Mouse (Mus musculus) hindbrain, postnatal 0 days (tissue): ENCODE measurements around the gene Stat5b. TPM values are rescaled to one million over a fixed set of nuclear protein-coding genes. Genes with fewer than 3 reads are reported as not detected.
"Not testable (repeated sequence)": the region's sequence is repeated elsewhere in the genome, so short reads cannot be mapped to it uniquely, and the experiment has no call there.

ENCODE experiments used
- ATAC-seq: fragments of 200-750 bp; cut with Nextera tagmentation; 2 replicates; pipeline ENCODE4 v1.8.0; 2017; ENCODE audit warnings: mild to moderate bottlenecking, moderate TSS enrichment, moderate library complexity
- DNase-seq: peaks from one replicate; pipeline ENCODE4 v3.0.0-alpha.2; 2015; ENCODE audit warnings: low spot score
- H3K27ac ChIP-seq: fragments of 300-500 bp; sonication (generic); 2 replicates; pipeline ENCODE4 v1.5.1; 2014; ENCODE audit warnings: mild to moderate bottlenecking
- H3K27me3 ChIP-seq: fragments of 300-500 bp; sonication (generic); 2 replicates; pipeline ENCODE4 v1.6.1; 2014; ENCODE audit warnings: low read length, mixed read lengths; ENCODE audit not compliant: insufficient read depth
- H3K36me3 ChIP-seq: fragments of 300-500 bp; sonication (generic); 2 replicates; pipeline ENCODE4 v1.6.1; 2014; ENCODE audit warnings: low read length, mixed read lengths; ENCODE audit not compliant: insufficient read depth
- H3K4me1 ChIP-seq: fragments of 300-500 bp; sonication (generic); 2 replicates; pipeline ENCODE4 v1.6.1; 2014; ENCODE audit warnings: antibody characterized with exemption, low read length, mixed read lengths; ENCODE audit not compliant: insufficient read depth
- H3K4me2 ChIP-seq: fragments of 300-500 bp; sonication (generic); 2 replicates; pipeline ENCODE4 v1.6.1; 2014; ENCODE audit warnings: low read depth, mild to moderate bottlenecking, low read length, moderate library complexity, mixed read lengths
- H3K4me3 ChIP-seq: fragments of 300-500 bp; sonication (generic); 2 replicates; pipeline ENCODE4 v1.5.1; 2014; ENCODE audit warnings: low read length
- H3K9ac ChIP-seq: fragments of 300-500 bp; sonication (generic); replicated peaks from 2 replicates; pipeline ENCODE4 v1.6.1; 2014; ENCODE audit warnings: mild to moderate bottlenecking, low read length, moderate library complexity, mixed read lengths
- H3K9me3 ChIP-seq: fragments of 300-500 bp; sonication (generic); 2 replicates; pipeline ENCODE4 v1.6.1; 2016; ENCODE audit warnings: low read length, mixed read lengths
- CTCF ChIP-seq: IDR thresholded peaks from 2 replicates; pipeline ENCODE4 v1.5.1; 2016; ENCODE audit warnings: antibody characterized with exemption, control low read depth, low read depth
- WGBS: fragments of 180-500 bp; shearing (Covaris S2); extraction: QIAGEN DNeasy Blood & Tissue Kit; methylation state at CpG from one replicate; pipeline ENCODE4 v1.1.7; 2014; 5-methylcytosine and 5-hydroxymethylcytosine counted together
- polyA plus RNA-seq: library from polyadenylated mRNA; unstranded; fragments of >200 nt; fragmentation: Nextera tagmentation; extraction: Ambion mirVana; gene quantifications from 2 replicates; pipeline ENCODE4 v1.2.1, GENCODE M21; 2015
- total RNA-seq: library from RNA; depleted of rRNA; stranded (reverse); fragments of >200 nt; gene quantifications from 2 replicates; pipeline ENCODE4 v1.2.3, GENCODE M21; 2014

Gene Stat5b
- total and polyA plus RNA-seq, 2 experiments from 2014 or later = 12.8 to 25.0 TPM

DNA sequence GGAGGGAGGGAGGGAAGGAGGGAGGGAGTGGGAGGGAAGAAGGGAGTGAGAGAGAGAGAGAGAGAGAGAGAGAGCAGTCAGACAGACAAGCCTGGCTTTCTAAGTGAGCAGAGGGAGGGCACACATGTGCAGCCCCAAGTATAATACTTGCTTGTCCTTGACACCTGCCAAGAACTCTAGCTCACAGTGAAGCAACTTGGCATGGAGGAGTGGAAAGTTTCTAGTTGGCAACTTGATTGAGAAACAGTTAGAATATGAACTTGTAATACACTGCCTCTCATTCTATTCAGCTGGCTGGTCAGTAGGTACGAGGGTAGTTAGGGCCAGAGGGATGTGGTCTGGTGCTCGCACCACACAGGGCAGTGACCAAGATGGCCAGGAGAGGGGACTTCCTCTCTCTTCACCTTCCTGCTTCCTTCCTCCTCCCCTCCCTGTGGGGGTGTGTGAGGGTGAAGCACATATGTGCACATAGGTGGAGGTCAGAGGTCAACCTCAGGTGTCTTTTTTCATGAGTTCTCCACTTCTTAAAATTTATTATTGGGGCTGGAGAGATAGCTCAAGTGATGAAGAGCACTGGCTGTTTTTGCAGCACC, 59.0 kb downstream of the Stat5b start:
- WGBS = 81% methylated on average over 2 of the region's 2 CpGs
- no peaks in the 10 kb centered on the region for H3K9me3 ChIP-seq
- DNase-seq = peak; percentile 30
- ATAC-seq = no peak
- H3K9ac ChIP-seq = no peak overlapping the region
- H3K27ac ChIP-seq = no peak overlapping the region
- H3K4me2 ChIP-seq = no peak overlapping the region
- peaks cover 15% of the 10 kb centered on the region; the same call in 1 of the 2 replicates for H3K36me3 ChIP-seq
- TF ChIP-seq CTCF = no peak
- no peak overlapping the region for H3K4me3 ChIP-seq
- no peaks in the 10 kb centered on the region for H3K4me1 ChIP-seq
- no peaks in the 10 kb centered on the region for H3K27me3 ChIP-seq

DNA sequence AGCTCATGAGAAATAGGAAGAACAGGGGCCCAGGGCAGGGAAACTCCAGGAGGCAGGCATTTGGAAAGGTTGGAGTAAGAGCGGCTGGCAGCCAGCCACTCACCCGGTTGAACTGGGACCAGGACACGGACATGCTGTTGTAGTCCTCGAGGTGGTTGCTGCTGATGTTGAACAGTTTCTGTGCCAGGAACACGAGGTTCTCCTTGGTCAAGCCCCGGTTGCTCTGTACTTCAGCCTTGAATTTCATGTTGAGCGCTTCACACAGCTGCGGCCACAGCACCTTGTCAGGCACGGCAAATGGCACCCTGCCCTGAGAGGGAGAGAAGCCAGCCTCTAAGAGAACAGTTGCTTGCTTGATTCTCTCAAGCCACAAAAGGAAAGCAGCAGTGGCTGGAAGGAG, 59.9 kb downstream of the Stat5b start:
- H3K4me2 ChIP-seq, H3K27me3 ChIP-seq, H3K9ac ChIP-seq, H3K4me1 ChIP-seq, H3K9me3 ChIP-seq, H3K4me3 ChIP-seq: not testable (repeated sequence)
- Histone ChIP-seq H3K36me3 (peaks cover 15% of the 10 kb centered on the region; the same call in 1 of the 2 replicates), H3K27ac (0 out of 2 replicates have a peak overlapping the region, but pooled peaks have one; percentile 2)
- 54% methylated on average over 9 of the region's 9 CpGs for WGBS
- DNase-seq (peak; percentile 49), ATAC-seq (peak; percentile 53; the same call in 1 of the 2 replicates)

DNA sequence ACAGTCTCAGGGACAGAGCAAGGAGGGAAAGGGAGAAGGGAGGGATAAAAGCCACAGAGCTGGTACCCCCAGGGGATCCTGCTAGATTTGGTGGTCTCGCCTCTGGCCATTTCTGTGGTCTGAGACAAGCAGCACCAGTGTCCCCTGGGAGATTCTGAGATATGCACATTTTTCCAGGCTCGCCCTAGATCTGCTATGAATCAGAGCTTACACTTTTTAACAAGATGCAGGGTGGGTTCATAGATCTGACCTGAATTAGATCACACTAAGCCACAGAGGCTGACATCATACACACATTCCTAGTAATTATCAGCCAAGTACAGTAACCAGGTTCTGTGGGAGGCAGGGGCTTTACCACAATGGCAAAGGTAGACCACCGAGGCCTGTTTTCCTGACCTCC, 60.8 kb downstream of the Stat5b start:
- ATAC-seq = no peak
- no peaks in the 10 kb centered on the region for H3K27me3 ChIP-seq
- DNase-seq = no peak
- no peaks in the 10 kb centered on the region for H3K9me3 ChIP-seq
- no peak overlapping the region for H3K9ac ChIP-seq
- H3K27ac ChIP-seq = peak overlapping the region; percentile 15; the same call in 1 of the 2 replicates
- H3K4me1 ChIP-seq = no peaks in the 10 kb centered on the region
- no peak overlapping the region for H3K4me2 ChIP-seq
- WGBS = 87% methylated on average over 3 of the region's 3 CpGs
- no peak overlapping the region for H3K4me3 ChIP-seq
- TF ChIP-seq CTCF = no peak
- peaks cover 15% of the 10 kb centered on the region; the same call in 1 of the 2 replicates for H3K36me3 ChIP-seq

DNA sequence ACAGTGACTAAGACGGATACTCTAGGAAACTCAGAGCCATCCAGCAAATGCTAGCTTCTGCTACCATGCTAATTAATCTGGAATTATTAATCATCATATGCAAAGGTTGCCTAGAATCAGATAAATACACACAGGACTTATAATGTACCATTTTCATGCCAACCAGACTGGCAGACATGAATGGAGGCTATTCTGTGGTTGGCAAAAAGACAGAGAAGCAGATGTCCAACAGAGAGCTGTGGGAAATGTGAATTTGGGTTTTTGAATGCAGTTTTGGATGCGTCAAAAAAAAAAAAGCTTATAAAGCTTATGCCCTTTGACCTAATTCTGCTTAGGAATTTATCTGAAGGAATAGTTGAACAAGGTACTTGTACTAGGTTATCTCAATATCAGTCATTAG, 64.8 kb downstream of the Stat5b start:
- Histone ChIP-seq H3K27me3 (no peaks in the 10 kb centered on the region), H3K9ac (no peak overlapping the region), H3K4me1 (no peaks in the 10 kb centered on the region), H3K4me2 (no peak overlapping the region), H3K4me3 (no peak overlapping the region), H3K9me3 (no peaks in the 10 kb centered on the region), H3K27ac (no peak overlapping the region), H3K36me3 (peaks cover 25% of the 10 kb centered on the region; the same call in 1 of the 2 replicates)
- ATAC-seq (no peak), DNase-seq (peak; percentile 24)
- WGBS = 66% methylated on average over 2 of the region's 2 CpGs
- no peak for TF ChIP-seq CTCF

DNA sequence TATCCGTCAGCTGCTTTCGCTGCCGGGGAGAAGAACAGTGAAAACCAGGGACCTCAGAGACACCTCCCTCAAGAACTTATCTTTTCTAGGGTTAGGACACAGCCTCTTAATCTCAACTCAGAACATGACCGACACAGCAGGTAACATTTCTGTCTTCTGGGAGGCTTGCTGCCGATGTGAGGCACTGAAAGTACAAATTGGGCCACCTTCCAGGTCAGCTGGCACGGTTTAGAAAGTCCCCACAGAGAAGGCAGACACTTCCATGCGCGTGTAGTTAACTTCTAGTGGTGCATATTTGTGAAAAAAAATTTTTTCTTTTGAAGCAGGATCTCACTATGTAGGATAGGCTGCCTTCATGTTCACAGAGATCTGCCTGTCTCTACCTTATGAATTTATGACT, 66.2 kb downstream of the Stat5b start:
- ATAC-seq = no peak
- no peak for TF ChIP-seq CTCF
- 56% methylated on average over 8 of the region's 8 CpGs for WGBS
- Histone ChIP-seq H3K27ac (no peak overlapping the region), H3K36me3 (peaks cover 25% of the 10 kb centered on the region; the same call in 1 of the 2 replicates), H3K27me3 (no peaks in the 10 kb centered on the region), H3K9ac (no peak overlapping the region), H3K4me3 (no peak overlapping the region), H3K4me2 (no peak overlapping the region), H3K4me1 (no peaks in the 10 kb centered on the region), H3K9me3 (no peaks in the 10 kb centered on the region)
- no peak for DNase-seq

DNA sequence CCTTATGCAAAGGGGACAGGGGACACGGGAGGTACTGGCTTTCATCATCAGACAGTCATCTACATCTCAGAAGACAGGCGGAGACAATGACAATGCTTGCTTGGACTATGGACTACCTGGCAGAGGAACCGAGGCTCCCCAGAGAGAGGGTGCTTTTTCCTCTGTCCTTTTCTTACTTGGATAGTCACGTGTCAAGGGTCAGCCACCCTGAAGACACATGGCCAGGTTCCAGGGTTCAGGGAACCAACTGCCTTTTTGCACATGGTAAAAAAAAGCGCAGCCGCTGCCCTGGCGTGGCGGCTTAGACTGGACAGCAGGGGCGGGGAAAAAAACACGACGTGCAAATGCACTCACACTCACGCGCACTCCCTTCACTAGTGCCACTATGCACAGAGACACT, 68.0 kb downstream of the Stat5b start:
- Histone ChIP-seq H3K4me1 (no peaks in the 10 kb centered on the region), H3K4me2 (no peak overlapping the region), H3K9ac (no peak overlapping the region), H3K4me3 (no peak overlapping the region), H3K27me3 (no peaks in the 10 kb centered on the region), H3K9me3 (no peaks in the 10 kb centered on the region), H3K36me3 (peaks cover 17% of the 10 kb centered on the region; the same call in 1 of the 2 replicates), H3K27ac (no peak overlapping the region)
- ATAC-seq (no peak), DNase-seq (no peak)
- WGBS = 92% methylated on average over 13 of the region's 13 CpGs
- no peak for TF ChIP-seq CTCF

DNA sequence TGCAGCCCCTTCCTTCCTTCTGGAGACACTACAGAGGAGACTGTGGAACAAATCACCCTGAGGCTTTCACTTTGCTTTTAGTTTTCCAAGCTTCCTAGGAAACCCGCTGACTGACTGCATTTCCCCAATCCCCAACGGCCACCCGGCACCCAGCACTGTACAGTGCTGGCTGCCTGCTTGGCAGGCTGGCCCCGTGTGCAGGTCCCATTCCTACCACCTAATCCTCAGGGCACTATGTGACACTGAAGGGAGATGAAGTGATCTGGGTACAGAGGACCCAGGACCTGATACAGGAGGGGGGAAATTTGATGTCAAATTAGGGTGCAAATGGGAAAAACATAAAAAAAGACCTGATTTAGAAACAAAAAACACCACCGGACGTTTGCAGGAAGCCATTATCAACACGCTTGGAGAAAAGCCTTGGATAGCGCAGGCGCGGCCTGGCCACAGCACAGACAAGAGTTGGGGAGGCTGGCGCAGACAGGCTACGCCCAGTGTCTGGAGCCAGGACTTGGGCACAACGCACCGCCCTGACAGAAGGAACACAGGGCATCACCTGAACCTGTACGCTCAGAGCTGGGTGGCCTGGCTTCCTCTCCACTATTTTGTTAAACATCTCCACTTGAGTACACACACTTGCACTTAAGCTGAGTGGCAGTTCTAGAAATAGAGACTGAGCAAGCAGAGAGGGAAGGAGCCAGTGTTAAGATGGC, 68.6 kb downstream of the Stat5b start:
- 94% methylated on average over 15 of the region's 15 CpGs for WGBS
- H3K36me3 ChIP-seq = peaks cover 17% of the 10 kb centered on the region; the same call in 1 of the 2 replicates

More for the DNA sequence above, 68.6 kb downstream of the Stat5b start:
- no peak overlapping the region for H3K4me3 ChIP-seq
- H3K9me3 ChIP-seq = no peaks in the 10 kb centered on the region
- H3K9ac ChIP-seq = no peak overlapping the region
- H3K4me1 ChIP-seq = no peaks in the 10 kb centered on the region
- ATAC-seq (no peak), DNase-seq (no peak)
- H3K4me2 ChIP-seq = no peak overlapping the region
- H3K27ac ChIP-seq = no peak overlapping the region
- TF ChIP-seq CTCF = no peak
- no peaks in the 10 kb centered on the region for H3K27me3 ChIP-seq
